Mouse (Mus musculus) frontal cortex, postnatal 10 days (tissue): ENCODE data around the gene Pnmt.
A peak's percentile ranks its signal among the peaks of the same experiment; 100 is the strongest.
"Not testable (repeated sequence)": the region's sequence is repeated elsewhere in the genome, so short reads cannot be mapped to it uniquely, and the experiment has no call there.

Experiments
- DNase-seq, 2 experiments: peaks; one replicate each; pipeline ENCODE4 v3.0.0; 2022; ENCODE audit warnings: low spot score in 2 of 2, mixed read lengths in 1 of 2

Gene Pnmt

GRCm38 (mm10) chr11:98357396-98358160 is 28.7 kb upstream of the Pnmt start:
- DNase-seq, result no peak

- peak; percentile 80 to 82 for DNase-seq
Measured at GRCm38 (mm10) chr11:98358161-98359083, 27.8 kb upstream of the Pnmt start, which contains the start of gene Stard3. Gene Stard3 (plus strand): TSS chr11:98358368.

GRCm38 (mm10) chr11:98360866-98361521 is 25.3 kb upstream of the Pnmt start:
- DNase-seq, result no peak

- DNase-seq, result no peak
Measured at GRCm38 (mm10) chr11:98363817-98364216, 22.4 kb upstream of the Pnmt start.

GRCm38 (mm10) chr11:98364410-98364809 is 21.8 kb upstream of the Pnmt start:
- no peak for DNase-seq

- DNase-seq, result no peak
Measured at GRCm38 (mm10) chr11:98366290-98366689, 20.0 kb upstream of the Pnmt start.

- peak in 1 of 2 experiments; percentile 61 for DNase-seq
Measured at GRCm38 (mm10) chr11:98367171-98367862, 18.9 kb upstream of the Pnmt start.

GRCm38 (mm10) chr11:98367863-98368186 is 18.4 kb upstream of the Pnmt start:
- DNase-seq, result no peak

GRCm38 (mm10) chr11:98369337-98369736 is 16.9 kb upstream of the Pnmt start:
- no peak for DNase-seq

- no peak for DNase-seq
Measured at GRCm38 (mm10) chr11:98370588-98370987, 15.7 kb upstream of the Pnmt start.

GRCm38 (mm10) chr11:98371556-98372240 is 14.6 kb upstream of the Pnmt start:
- DNase-seq, result no peak

- DNase-seq, result no peak
Measured at GRCm38 (mm10) chr11:98372406-98372805, 13.8 kb upstream of the Pnmt start.

GRCm38 (mm10) chr11:98373244-98373643 is 13.0 kb upstream of the Pnmt start:
- DNase-seq, result no peak

GRCm38 (mm10) chr11:98374266-98374665 is 12.0 kb upstream of the Pnmt start:
- DNase-seq, result no peak

- no peak for DNase-seq
Measured at GRCm38 (mm10) chr11:98376756-98377155, 9.5 kb upstream of the Pnmt start.

GRCm38 (mm10) chr11:98377787-98378186 is 8.5 kb upstream of the Pnmt start:
- no peak for DNase-seq

- DNase-seq, result no peak
Measured at GRCm38 (mm10) chr11:98379379-98379778, 6.9 kb upstream of the Pnmt start.

- no peak for DNase-seq
Measured at GRCm38 (mm10) chr11:98380106-98380505, 6.1 kb upstream of the Pnmt start.

GRCm38 (mm10) chr11:98381651-98382050 is 4.6 kb upstream of the Pnmt start:
- no peak for DNase-seq

- not testable (repeated sequence) for DNase-seq
Measured at GRCm38 (mm10) chr11:98382405-98382804, 3.8 kb upstream of the Pnmt start.
